Mouse (Mus musculus) midbrain, embryonic 14.5 days (tissue): ENCODE measurements at regions not wholly inside any gene's neighbourhood (a gene's known extent, or its start where the extent isn't known, plus 50 kb on each side); places are given as distances from the start of the nearest gene placed in this dataset.
A peak's percentile ranks its signal among the peaks of the same experiment; 100 is the strongest.
"Not testable (repeated sequence)": the region's sequence is repeated elsewhere in the genome, so short reads cannot be mapped to it uniquely, and the experiment has no call there.

Experiments
- ATAC-seq: fragments of 200-750 bp; cut with Nextera tagmentation; 2 replicates; pipeline ENCODE4 v1.8.0; 2017; ENCODE audit warnings: moderate number of reproducible peaks, moderate library complexity; ENCODE audit not compliant: low FRiP score, low TSS enrichment
- DNase-seq: peaks from one replicate; pipeline ENCODE4 v3.0.0-alpha.2; 2015
- H3K27ac ChIP-seq: fragments of 300-500 bp; sonication (generic); replicated peaks from 2 replicates; pipeline ENCODE4 v1.5.1; 2014; ENCODE audit warnings: mild to moderate bottlenecking, low read depth, low read length, moderate library complexity
- H3K27me3 ChIP-seq: fragments of 300-500 bp; sonication (generic); 2 replicates; pipeline ENCODE4 v1.6.1; 2014; ENCODE audit warnings: low read length, control low read depth, mixed read lengths; ENCODE audit not compliant: control insufficient read depth, insufficient read depth
- H3K36me3 ChIP-seq: fragments of 300-500 bp; sonication (generic); 2 replicates; pipeline ENCODE4 v1.6.1; 2014; ENCODE audit warnings: low read length, control low read depth; ENCODE audit not compliant: control insufficient read depth, insufficient read depth
- H3K4me1 ChIP-seq: fragments of 300-500 bp; sonication (generic); 2 replicates; pipeline ENCODE4 v1.6.1; 2014; ENCODE audit warnings: mild to moderate bottlenecking, antibody characterized with exemption, low read length, control low read depth; ENCODE audit not compliant: control insufficient read depth, insufficient read depth
- H3K4me2 ChIP-seq: fragments of 300-500 bp; sonication (generic); 2 replicates; pipeline ENCODE4 v1.6.1; 2014; ENCODE audit warnings: mild to moderate bottlenecking, low read length, moderate library complexity
- H3K4me3 ChIP-seq: fragments of 300-500 bp; sonication (generic); replicated peaks from 2 replicates; pipeline ENCODE4 v1.5.1; 2014; ENCODE audit warnings: low read depth, low read length
- H3K9ac ChIP-seq: fragments of 300-500 bp; sonication (generic); replicated peaks from 2 replicates; pipeline ENCODE4 v1.6.1; 2014; ENCODE audit warnings: mild to moderate bottlenecking, low read length, moderate library complexity
- H3K9me3 ChIP-seq: fragments of 300-500 bp; sonication (generic); 2 replicates; pipeline ENCODE4 v1.6.1; 2016; ENCODE audit warnings: low read length, control low read depth, mixed read lengths; ENCODE audit not compliant: control insufficient read depth
- WGBS: fragments of 180-500 bp; shearing (Covaris S2); extraction: QIAGEN DNeasy Blood & Tissue Kit; methylation state at CpG from one replicate; pipeline ENCODE4 v1.1.7; 2014; 5-methylcytosine and 5-hydroxymethylcytosine counted together

DNA sequence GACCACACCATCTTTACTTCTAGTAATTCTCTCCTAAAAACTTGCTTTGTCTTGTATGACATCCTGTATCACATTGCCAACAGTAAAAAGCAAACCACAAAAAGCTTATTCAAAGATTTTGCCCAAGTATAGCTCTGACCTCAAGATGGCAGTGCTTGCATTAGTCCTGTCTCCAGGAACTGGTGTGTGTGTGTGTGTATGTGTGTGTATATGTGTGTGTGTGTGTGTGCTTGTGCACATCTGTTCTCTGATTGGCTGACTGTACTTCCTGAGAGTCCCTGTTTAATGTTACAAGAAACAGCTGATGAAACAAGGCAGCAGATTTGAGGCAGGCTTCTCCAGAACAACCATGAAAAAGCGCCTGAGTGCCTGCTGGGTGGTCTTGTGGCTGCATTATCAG is 735.0 kb downstream of the Dad1 start:
- no CpG with 5 or more reads among the region's 1 CpGs for WGBS
- not testable (repeated sequence) for H3K27ac ChIP-seq, H3K4me1 ChIP-seq, H3K36me3 ChIP-seq, H3K9me3 ChIP-seq, H3K4me3 ChIP-seq, DNase-seq, H3K27me3 ChIP-seq, ATAC-seq, H3K9ac ChIP-seq, H3K4me2 ChIP-seq

DNA sequence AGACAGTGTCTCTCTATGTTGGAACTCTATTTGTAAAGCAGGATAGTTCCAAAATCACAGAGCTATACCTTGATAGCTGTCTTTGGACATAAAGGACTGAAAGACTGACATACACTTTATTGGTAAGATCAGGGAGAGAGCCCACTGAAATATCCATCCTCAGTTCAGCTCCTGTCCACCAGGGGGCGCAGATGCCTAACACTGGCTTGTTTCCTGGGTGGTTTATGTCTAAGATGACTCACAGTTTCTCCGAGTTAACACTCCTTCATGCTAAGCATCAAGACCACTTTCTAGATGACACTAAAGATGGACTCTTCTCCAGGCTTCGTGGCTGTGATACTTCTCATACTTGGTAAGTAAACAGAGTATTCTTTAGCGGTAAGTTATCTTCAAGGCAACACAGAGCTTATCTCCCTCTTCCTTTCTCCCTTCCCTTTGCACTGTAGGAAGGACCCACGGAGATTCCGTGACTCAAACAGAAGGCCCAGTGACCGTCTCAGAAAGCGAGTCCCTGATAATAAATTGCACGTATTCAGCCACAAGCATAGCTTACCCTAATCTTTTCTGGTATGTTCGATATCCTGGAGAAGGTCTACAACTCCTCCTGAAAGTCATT is 737.2 kb downstream of the Dad1 start:
- no CpG with 5 or more reads among the region's 10 CpGs for WGBS
- not testable (repeated sequence) for H3K36me3 ChIP-seq, ATAC-seq, H3K9ac ChIP-seq, H3K4me3 ChIP-seq, H3K9me3 ChIP-seq, H3K27me3 ChIP-seq, H3K27ac ChIP-seq, H3K4me2 ChIP-seq, H3K4me1 ChIP-seq, DNase-seq

DNA sequence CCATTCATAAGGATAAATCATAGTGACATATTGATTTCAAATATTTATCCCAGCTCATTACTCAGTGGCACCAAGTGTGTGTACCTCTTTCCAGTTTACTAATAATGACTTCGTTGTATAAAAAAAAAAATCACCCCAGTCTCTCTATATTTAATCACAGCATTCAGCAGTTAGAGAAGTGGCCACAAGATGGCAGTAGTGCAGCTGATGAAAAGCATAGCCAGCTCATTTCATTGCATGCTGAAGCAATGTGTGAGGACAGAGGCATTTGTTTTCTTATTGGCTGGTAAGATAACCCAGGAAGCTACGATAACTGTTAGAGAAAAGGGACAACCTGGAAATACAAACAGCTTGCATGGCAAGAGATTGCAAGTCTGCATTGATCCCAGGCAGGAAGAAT is 748.5 kb downstream of the Dad1 start:
- peak; percentile 86 for DNase-seq
- H3K4me2 ChIP-seq, H3K27ac ChIP-seq, H3K9ac ChIP-seq, H3K9me3 ChIP-seq, H3K4me1 ChIP-seq, H3K27me3 ChIP-seq, H3K4me3 ChIP-seq, ATAC-seq, H3K36me3 ChIP-seq: not testable (repeated sequence)
- 56% methylated on average over 1 of the region's 2 CpGs for WGBS

DNA sequence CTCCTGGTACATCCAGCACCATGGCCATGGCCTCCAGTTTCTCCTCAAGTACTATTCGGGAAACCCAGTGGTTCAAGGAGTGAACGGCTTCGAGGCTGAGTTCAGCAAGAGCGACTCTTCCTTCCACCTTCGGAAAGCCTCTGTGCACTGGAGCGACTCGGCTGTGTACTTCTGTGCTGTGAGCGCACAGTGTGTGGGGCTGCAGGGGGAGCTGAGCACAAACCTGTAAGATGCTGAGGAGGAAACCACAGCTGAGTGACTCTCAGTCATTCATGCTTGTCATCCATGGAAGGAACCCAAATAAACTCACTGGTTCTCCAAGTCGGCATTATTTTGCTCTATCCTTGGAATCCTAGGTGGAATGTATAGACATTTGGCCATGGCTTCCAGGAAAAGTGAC is 765.5 kb downstream of the Dad1 start:
- not testable (repeated sequence) for DNase-seq, H3K4me1 ChIP-seq, H3K27ac ChIP-seq, H3K4me3 ChIP-seq, H3K36me3 ChIP-seq, H3K4me2 ChIP-seq, H3K27me3 ChIP-seq, ATAC-seq, H3K9ac ChIP-seq, H3K9me3 ChIP-seq
- WGBS = 82% methylated on average over 8 of the region's 9 CpGs

DNA sequence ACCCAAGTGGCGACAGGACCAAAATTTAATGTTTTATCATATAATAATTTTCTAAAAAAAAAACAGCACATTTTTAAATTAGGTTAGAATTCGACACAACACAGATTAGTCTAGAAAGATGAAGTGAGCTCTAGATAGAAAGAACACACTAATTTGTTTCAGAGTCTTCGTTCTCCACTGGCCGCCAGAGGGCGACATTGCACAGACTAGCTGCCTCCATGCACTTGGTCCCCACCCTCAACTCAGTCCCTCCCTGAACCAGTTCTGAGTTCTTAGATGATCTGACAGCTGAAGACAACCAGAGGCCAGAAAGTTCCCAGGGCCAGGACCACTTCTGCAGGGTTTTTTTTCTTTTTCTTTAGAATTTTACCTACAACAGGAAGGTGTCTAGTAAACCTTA is 766.3 kb downstream of the Dad1 start:
- H3K27me3 ChIP-seq, H3K4me3 ChIP-seq, DNase-seq, H3K4me2 ChIP-seq, ATAC-seq, H3K27ac ChIP-seq, H3K9me3 ChIP-seq, H3K4me1 ChIP-seq, H3K9ac ChIP-seq, H3K36me3 ChIP-seq: not testable (repeated sequence)
- 30% methylated on average over 5 of the region's 5 CpGs for WGBS

DNA sequence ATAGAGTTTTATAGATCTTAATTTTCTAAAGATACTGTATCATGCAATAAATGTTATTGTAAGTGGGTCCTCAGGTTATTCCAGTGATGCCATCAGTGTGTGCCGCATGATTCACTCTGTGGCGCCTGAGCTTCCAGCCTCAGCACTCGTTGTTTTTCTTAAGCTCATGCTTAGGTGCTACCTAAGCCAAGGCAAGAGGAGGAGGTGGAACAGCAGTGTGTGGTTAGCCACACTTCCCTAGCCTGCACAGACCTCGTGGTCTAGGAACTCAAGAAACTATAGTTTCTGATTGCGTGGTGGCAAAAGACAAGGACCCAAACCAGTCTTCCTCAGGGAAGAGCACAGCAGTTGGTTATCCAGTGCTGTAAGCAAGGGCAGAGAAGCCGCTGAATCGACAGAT is 779.7 kb downstream of the Dad1 start:
- H3K4me1 ChIP-seq, H3K27me3 ChIP-seq, H3K4me2 ChIP-seq, H3K9ac ChIP-seq, H3K9me3 ChIP-seq, DNase-seq, ATAC-seq, H3K27ac ChIP-seq, H3K4me3 ChIP-seq, H3K36me3 ChIP-seq: not testable (repeated sequence)
- 90% methylated on average over 7 of the region's 7 CpGs for WGBS

DNA sequence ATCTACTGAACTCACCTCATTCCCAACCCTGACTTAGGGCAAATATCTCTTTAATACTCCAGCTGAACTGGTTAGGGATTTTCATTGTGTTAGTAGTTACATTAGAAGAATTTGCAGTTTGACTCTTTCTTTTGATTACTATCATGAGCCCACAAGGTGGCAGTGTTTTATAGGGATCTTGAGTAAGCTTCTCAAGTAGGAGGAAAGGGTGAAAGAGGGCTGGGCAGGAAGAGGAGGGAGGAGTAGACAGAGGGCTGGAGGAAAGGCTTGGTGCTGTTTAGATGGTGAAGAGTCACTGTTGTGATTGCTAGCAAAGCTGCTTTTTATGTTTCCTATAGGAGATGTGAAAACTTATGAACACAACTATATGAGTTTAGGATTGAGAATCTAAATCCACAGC is 793.1 kb downstream of the Dad1 start:
- H3K9me3 ChIP-seq, H3K4me2 ChIP-seq, H3K9ac ChIP-seq, H3K4me1 ChIP-seq, H3K36me3 ChIP-seq, DNase-seq, ATAC-seq, H3K4me3 ChIP-seq, H3K27ac ChIP-seq, H3K27me3 ChIP-seq: not testable (repeated sequence)

DNA sequence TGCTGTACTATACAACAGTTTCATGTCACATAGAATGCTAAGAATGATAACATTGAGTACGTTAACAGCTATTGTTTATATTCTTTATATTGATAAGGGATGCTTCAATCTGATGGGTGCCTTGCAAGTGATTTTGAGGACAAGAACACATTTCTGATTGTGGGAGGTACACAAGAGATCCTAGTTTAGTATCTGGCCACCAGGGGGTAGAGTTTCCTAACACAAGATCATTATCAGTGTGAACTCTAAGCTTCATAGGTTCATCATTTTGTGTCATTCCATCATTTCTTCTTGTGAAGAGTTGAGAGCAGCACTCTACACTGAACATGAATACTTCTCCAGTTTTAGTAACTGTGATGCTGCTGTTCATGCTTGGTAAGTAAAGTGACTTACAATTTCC is 799.9 kb downstream of the Dad1 start:
- Histone ChIP-seq H3K9me3 (no peaks in the 10 kb centered on the region), H3K9ac (no peak overlapping the region), H3K4me1 (no peaks in the 10 kb centered on the region), H3K4me3 (no peak overlapping the region), H3K27ac (no peak overlapping the region), H3K4me2 (no peak overlapping the region), H3K27me3 (no peaks in the 10 kb centered on the region), H3K36me3 (no peaks in the 10 kb centered on the region)
- 89% methylated on average over 1 of the region's 1 CpGs for WGBS
- ATAC-seq = no peak
- DNase-seq = no peak

DNA sequence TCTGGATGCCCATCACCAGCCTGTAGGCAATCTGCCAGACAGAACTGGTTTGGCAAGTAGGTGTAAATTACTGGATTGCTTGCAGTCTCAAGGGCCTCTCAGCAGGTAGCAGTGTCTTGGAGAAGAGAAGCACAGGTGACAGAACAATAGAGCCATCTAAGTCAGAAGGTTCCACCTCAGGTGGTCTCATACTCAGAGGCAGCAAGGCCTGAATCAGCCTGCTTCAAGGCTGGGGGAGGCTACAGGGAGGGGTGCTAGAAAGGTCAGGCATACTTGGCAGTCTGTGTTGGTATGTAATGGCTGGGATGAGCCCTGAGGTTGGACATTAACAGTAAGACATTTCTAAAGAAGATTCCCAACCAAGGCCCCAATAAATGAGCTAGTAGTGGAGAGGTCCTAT is 814.3 kb downstream of the Dad1 start:
- not testable (repeated sequence) for H3K27ac ChIP-seq, H3K9ac ChIP-seq, H3K4me2 ChIP-seq, DNase-seq, ATAC-seq, H3K36me3 ChIP-seq, H3K27me3 ChIP-seq, H3K4me1 ChIP-seq, H3K4me3 ChIP-seq, H3K9me3 ChIP-seq
